Mouse (Mus musculus): Measurements from ENCODE around the gene Adh6a. TPM values are rescaled to one million over a fixed set of nuclear protein-coding genes. Genes with fewer than 3 reads are reported as not detected.
"Not testable (repeated sequence)": the region's sequence is repeated elsewhere in the genome, so short reads cannot be mapped to it uniquely, and the experiment has no call there.

Adh6a gene
- polyA plus RNA-seq, 1 experiment from 2014 or later, result not detected

DNA sequence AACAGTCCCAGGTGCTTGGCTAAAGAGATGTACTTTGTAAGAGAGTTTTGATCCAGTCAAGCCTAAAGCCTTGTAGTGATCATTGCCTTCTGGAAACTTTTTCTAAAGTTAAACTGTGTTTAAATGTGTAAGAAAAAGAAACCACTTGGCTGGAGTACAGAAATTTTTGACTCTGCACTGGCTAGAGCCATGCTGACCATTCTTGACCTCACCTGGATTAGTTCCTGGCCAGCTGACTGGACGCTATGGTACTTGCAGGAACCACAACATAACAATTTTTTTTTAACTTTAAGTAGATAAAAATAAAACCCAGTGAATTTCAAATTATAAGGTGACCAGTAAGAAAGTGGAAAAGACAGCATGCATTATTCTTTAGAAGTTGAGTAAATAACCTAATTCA lies 56.5 kb downstream of the Adh6a start:
- Histone ChIP-seq H3K9ac (no peak overlapping the region), H3K4me2 (no peak overlapping the region), H3K27me3 (no peaks in the 10 kb centered on the region), H3K9me3 (no peaks in the 10 kb centered on the region), H3K4me3 (no peak overlapping the region), H3K27ac (no peak overlapping the region), H3K4me1 (no peaks in the 10 kb centered on the region), H3K36me3 (no peaks in the 10 kb centered on the region)
- 89% methylated on average over 1 of the region's 1 CpGs for WGBS
- ATAC-seq (ENCODE audit: insufficient number of reproducible peaks, insufficient read depth, low FRiP score, low TSS enrichment, low read depth), result no peak

GRCm38 (mm10) chr3:138370289-138370688 lies 57.2 kb downstream of the Adh6a start:
- H3K4me1 ChIP-seq; H3K4me3 ChIP-seq; H3K27ac ChIP-seq; H3K9me3 ChIP-seq; H3K9ac ChIP-seq; H3K4me2 ChIP-seq; H3K36me3 ChIP-seq; ATAC-seq (ENCODE audit: insufficient number of reproducible peaks, insufficient read depth, low FRiP score, low TSS enrichment, low read depth); H3K27me3 ChIP-seq: not testable (repeated sequence)
- WGBS, result 66% methylated on average over 4 of the region's 4 CpGs

GRCm38 (mm10) chr3:138373920-138374319 lies 60.8 kb downstream of the Adh6a start:
- H3K27ac ChIP-seq, result no peak overlapping the region
- H3K27me3 ChIP-seq, result no peaks in the 10 kb centered on the region
- no peak overlapping the region for H3K4me2 ChIP-seq
- no peak overlapping the region for H3K4me3 ChIP-seq
- H3K9me3 ChIP-seq, result no peaks in the 10 kb centered on the region
- H3K36me3 ChIP-seq, result no peaks in the 10 kb centered on the region
- 83% methylated on average over 4 of the region's 4 CpGs for WGBS
- H3K9ac ChIP-seq, result no peak overlapping the region
- no peak for ATAC-seq (ENCODE audit: insufficient number of reproducible peaks, insufficient read depth, low FRiP score, low TSS enrichment, low read depth)
- H3K4me1 ChIP-seq, result no peaks in the 10 kb centered on the region

DNA sequence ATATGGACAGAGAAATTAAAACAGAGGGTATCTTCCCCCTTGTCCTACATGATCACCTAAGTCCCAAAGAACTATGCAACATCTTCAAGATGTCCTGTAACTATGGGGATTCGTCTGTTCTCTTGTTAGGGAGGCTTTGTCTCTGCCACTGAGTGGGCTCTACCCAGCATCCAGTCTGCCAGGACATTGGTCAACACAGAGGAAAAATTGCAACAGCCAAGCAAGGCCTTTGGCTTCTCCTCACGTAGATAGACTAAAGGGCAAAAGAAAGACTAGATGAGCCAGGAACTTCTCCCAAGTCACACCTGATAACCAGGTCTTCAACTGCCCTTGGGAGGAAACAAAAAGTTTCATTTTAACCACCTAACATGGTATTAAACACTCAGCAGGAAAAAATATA lies 62.1 kb downstream of the Adh6a start:
- H3K4me2 ChIP-seq, result no peak overlapping the region
- no peaks in the 10 kb centered on the region for H3K27me3 ChIP-seq
- WGBS, result 80% methylated on average over 2 of the region's 2 CpGs
- H3K27ac ChIP-seq, result no peak overlapping the region
- no peak overlapping the region for H3K4me3 ChIP-seq
- no peak for ATAC-seq (ENCODE audit: insufficient number of reproducible peaks, insufficient read depth, low FRiP score, low TSS enrichment, low read depth)
- no peaks in the 10 kb centered on the region for H3K9me3 ChIP-seq
- no peaks in the 10 kb centered on the region for H3K36me3 ChIP-seq
- no peaks in the 10 kb centered on the region for H3K4me1 ChIP-seq
- H3K9ac ChIP-seq, result no peak overlapping the region

Other genes starting within 250 kb of the Adh6a start
- 0.40 and 0.41 TPM in 2 replicates for gene 1110002E22Rik, start 248.2 kb upstream of the Adh6a start, polyA plus RNA-seq (2015; fragmentation: Nextera tagmentation; extraction: Ambion mirVana)
- gene Gm5105, start 245.9 kb upstream of the Adh6a start, polyA plus RNA-seq (2015; fragmentation: Nextera tagmentation; extraction: Ambion mirVana), result 0.40 TPM in 1 of 2 replicates, not detected in the other
- gene Trmt10a, start 169.8 kb upstream of the Adh6a start, polyA plus RNA-seq (2015; fragmentation: Nextera tagmentation; extraction: Ambion mirVana), result 12.4 and 14.0 TPM in 2 replicates
- gene Mttp, start 168.3 kb upstream of the Adh6a start, polyA plus RNA-seq (2015; fragmentation: Nextera tagmentation; extraction: Ambion mirVana), result 8.7 and 13.3 TPM in 2 replicates
- 0.74 and 0.81 TPM in 2 replicates for gene 4930579F01Rik, start 119.5 kb upstream of the Adh6a start, polyA plus RNA-seq (2015; fragmentation: Nextera tagmentation; extraction: Ambion mirVana)
- gene Adh7, start 95.5 kb upstream of the Adh6a start, polyA plus RNA-seq (2015; fragmentation: Nextera tagmentation; extraction: Ambion mirVana), result 3.1 and 3.6 TPM in 2 replicates
- gene Adh1, start 52.3 kb upstream of the Adh6a start, polyA plus RNA-seq (2015; fragmentation: Nextera tagmentation; extraction: Ambion mirVana), result 7.1 and 14.3 TPM in 2 replicates
- 0.37 and 0.70 TPM in 2 replicates for gene Adh6b, start 28.5 kb downstream of the Adh6a start, polyA plus RNA-seq (2015; fragmentation: Nextera tagmentation; extraction: Ambion mirVana)
- gene Adh4, start 102.2 kb downstream of the Adh6a start, polyA plus RNA-seq (2015; fragmentation: Nextera tagmentation; extraction: Ambion mirVana), result not detected in 2 replicates
- 228 and 237 TPM in 2 replicates for gene Adh5, start 129.8 kb downstream of the Adh6a start, polyA plus RNA-seq (2015; fragmentation: Nextera tagmentation; extraction: Ambion mirVana)
- gene Metap1, start 176.2 kb downstream of the Adh6a start, polyA plus RNA-seq (2015; fragmentation: Nextera tagmentation; extraction: Ambion mirVana), result 38.3 and 44.5 TPM in 2 replicates
- gene Eif4e, start 212.9 kb downstream of the Adh6a start, polyA plus RNA-seq (2015; fragmentation: Nextera tagmentation; extraction: Ambion mirVana), result 382 and 420 TPM in 2 replicates